Mouse (Mus musculus) heart, postnatal 0 days (tissue): Measurements from ENCODE around the gene Cacna1c. TPM values are rescaled to one million over a fixed set of nuclear protein-coding genes. Genes with fewer than 3 reads are reported as not detected.

Source experiments
- ATAC-seq: fragments of 200-750 bp; cut with Nextera tagmentation; 2 replicates; pipeline ENCODE4 v1.8.0; 2017; ENCODE audit warnings: low read depth, moderate number of reproducible peaks, moderate library complexity; ENCODE audit not compliant: insufficient read depth
- DNase-seq: peaks from one replicate; pipeline ENCODE4 v3.0.0-alpha.2; 2016; ENCODE audit warnings: low spot score
- H3K27ac ChIP-seq: fragments of 300-500 bp; sonication (generic); 2 replicates; pipeline ENCODE4 v1.5.1; 2014; ENCODE audit warnings: low read depth, mild to moderate bottlenecking
- H3K27me3 ChIP-seq: fragments of 300-500 bp; sonication (generic); 2 replicates; pipeline ENCODE4 v1.6.1; 2014; ENCODE audit warnings: low read length, mixed read lengths; ENCODE audit not compliant: control insufficient read depth, insufficient read depth
- H3K36me3 ChIP-seq: fragments of 300-500 bp; sonication (generic); replicated peaks from 2 replicates; pipeline ENCODE4 v1.6.1; 2014; ENCODE audit warnings: low read length, mixed read lengths; ENCODE audit not compliant: control insufficient read depth, insufficient read depth
- H3K4me1 ChIP-seq: fragments of 300-500 bp; sonication (generic); 2 replicates; pipeline ENCODE4 v1.6.1; 2014; ENCODE audit warnings: antibody characterized with exemption; ENCODE audit not compliant: control insufficient read depth, insufficient read depth
- H3K4me2 ChIP-seq: fragments of 300-500 bp; sonication (generic); 2 replicates; pipeline ENCODE4 v1.6.1; 2014; ENCODE audit warnings: low read depth, mild to moderate bottlenecking, low read length, moderate library complexity
- H3K4me3 ChIP-seq: fragments of 300-500 bp; sonication (generic); 2 replicates; pipeline ENCODE4 v1.5.1; 2014; ENCODE audit warnings: low read depth, low read length
- H3K9ac ChIP-seq: fragments of 300-500 bp; sonication (generic); replicated peaks from 2 replicates; pipeline ENCODE4 v1.6.1; 2014; ENCODE audit warnings: low read depth, low read length, mixed read lengths
- H3K9me3 ChIP-seq: fragments of 300-500 bp; sonication (generic); replicated peaks from 2 replicates; pipeline ENCODE4 v1.6.1; 2016; ENCODE audit warnings: low read length; ENCODE audit not compliant: control insufficient read depth
- CTCF ChIP-seq: IDR thresholded peaks from 2 replicates; pipeline ENCODE4 v1.5.1; 2016; ENCODE audit warnings: antibody characterized with exemption, control low read depth, low read depth
- EP300 ChIP-seq: IDR thresholded peaks from 2 replicates; pipeline ENCODE4 v1.6.1; 2016; ENCODE audit warnings: antibody characterized with exemption, low read depth
- WGBS: fragments of 180-500 bp; shearing (Covaris S2); extraction: QIAGEN DNeasy Blood & Tissue Kit; methylation state at CpG from one replicate; pipeline ENCODE4 v1.1.7; 2014; 5-methylcytosine and 5-hydroxymethylcytosine counted together
- polyA plus RNA-seq: library from polyadenylated mRNA; unstranded; fragments of >200 nt; fragmentation: Nextera tagmentation; extraction: Ambion mirVana; gene quantifications from 2 replicates; pipeline ENCODE4 v1.2.1, GENCODE M21; 2015
- total RNA-seq: library from RNA; depleted of rRNA; stranded (reverse); fragments of >200 nt; gene quantifications from 2 replicates; pipeline ENCODE4 v1.2.3, GENCODE M21; 2014; ENCODE audit warnings: low replicate concordance

The Cacna1c gene
- total and polyA plus RNA-seq, 2 experiments from 2014 or later: 51.3 to 159 TPM

DNA sequence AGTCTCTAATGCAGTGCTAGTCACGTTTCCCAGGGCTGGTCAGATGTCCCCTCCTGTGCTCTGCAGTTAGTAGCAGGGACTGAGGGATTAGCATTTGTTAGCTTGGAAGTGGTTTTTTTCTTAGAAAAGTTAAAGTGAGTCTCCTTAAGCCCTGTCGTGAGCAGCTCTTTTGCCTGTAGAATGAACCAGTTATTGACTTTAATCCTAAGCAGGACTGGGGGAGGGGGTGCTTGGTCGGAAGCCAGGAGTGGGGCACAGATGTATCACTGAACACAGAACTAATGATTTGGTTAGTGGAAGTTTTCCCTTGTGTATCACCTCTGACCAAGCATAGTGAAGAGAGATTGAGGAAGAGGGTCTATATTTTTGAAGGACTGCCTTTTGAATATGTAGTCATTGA lies 12.4 kb downstream of the Cacna1c start:
- ATAC-seq (no peak), DNase-seq (no peak)
- WGBS: 36% methylated on average over 3 of the region's 3 CpGs
- Histone ChIP-seq H3K4me3 (no peak overlapping the region), H3K9ac (no peak overlapping the region), H3K4me1 (peaks cover 56% of the 10 kb centered on the region), H3K36me3 (peaks cover 29% of the 10 kb centered on the region), H3K9me3 (no peaks in the 10 kb centered on the region), H3K4me2 (no peak overlapping the region), H3K27ac (peak overlapping the region; percentile 91), H3K27me3 (no peaks in the 10 kb centered on the region)
- TF ChIP-seq CTCF (no peak), EP300 (no peak)

DNA sequence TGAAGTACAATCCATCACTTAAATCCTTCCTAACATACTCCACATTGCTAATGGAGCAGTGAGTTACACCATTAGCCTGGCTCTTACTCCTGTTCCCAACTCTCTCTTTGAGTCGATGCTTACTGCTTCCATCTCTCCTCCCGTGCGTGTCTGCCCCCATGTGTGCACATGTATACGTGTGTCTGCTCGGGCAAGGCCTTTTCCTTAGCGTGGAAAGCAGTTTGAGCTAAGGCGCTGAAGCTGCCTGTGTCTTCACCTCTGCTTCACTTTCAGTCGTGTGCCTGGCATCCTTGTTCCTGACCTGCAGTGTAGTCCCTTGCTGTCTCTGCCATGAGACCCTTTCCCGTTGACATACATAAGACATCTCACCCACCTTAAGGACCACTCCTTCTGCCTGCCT lies 14.0 kb downstream of the Cacna1c start:
- Histone ChIP-seq H3K4me1 (peaks cover 63% of the 10 kb centered on the region), H3K9me3 (no peaks in the 10 kb centered on the region), H3K27ac (peak overlapping the region; percentile 91), H3K9ac (peak overlapping the region; percentile 2; the same call in 1 of the 2 replicates), H3K4me2 (0 out of 2 replicates have a peak overlapping the region, but pooled peaks have one; percentile 8), H3K36me3 (peaks cover 17% of the 10 kb centered on the region; the same call in 1 of the 2 replicates), H3K27me3 (no peaks in the 10 kb centered on the region), H3K4me3 (no peak overlapping the region)
- DNase-seq: no peak
- no peak for ATAC-seq
- 56% methylated on average over 9 of the region's 9 CpGs for WGBS
- TF ChIP-seq EP300 (no peak), CTCF (no peak)

DNA sequence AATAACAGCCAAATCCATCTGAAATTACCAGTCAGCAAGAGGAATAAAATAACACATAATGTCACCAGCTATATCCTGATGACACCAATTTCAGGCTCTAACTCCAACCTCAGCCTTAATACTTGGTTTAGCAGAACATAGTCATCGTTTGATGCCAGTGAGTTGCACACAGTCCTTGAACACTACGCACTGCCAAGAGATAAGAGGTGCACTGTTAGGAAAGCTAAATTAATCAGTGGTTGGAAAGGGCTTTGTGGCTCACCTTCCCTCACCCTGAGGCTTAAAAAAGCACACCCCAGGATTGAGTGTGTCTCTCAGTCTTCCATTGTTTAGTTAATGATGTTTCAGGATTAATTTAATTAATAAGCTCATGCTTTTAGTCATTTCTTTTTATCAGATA lies 16.0 kb downstream of the Cacna1c start:
- peaks cover 14% of the 10 kb centered on the region; the same call in 1 of the 2 replicates for H3K36me3 ChIP-seq
- H3K9me3 ChIP-seq: no peaks in the 10 kb centered on the region
- H3K9ac ChIP-seq: no peak overlapping the region
- peaks cover 59% of the 10 kb centered on the region for H3K4me1 ChIP-seq
- H3K27me3 ChIP-seq: no peaks in the 10 kb centered on the region
- no peak for TF ChIP-seq CTCF
- no peak overlapping the region for H3K4me2 ChIP-seq
- ATAC-seq (peak; percentile 66), DNase-seq (peak; percentile 88)
- H3K27ac ChIP-seq: peak overlapping the region; percentile 91
- H3K4me3 ChIP-seq: no peak overlapping the region
- WGBS: 31% methylated on average over 2 of the region's 2 CpGs

DNA sequence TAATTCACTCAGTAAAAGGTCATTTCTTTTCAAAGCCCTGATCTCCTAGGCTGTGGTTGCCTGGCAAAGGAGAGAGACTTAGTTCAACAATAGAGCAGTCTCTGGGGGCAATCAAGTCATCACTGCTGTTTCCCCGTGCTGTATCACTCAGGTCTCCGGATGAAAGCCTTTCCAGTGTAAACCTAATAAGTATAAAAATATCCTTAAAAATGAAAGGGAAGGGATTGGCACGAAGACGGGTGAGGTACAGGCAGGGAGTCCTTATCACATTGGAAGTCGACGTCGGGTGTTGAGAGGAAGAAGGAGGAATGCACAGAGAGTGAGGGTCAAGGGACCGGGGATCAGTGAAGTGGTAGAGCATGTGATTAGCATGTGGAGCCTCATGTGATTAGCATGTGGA lies 19.1 kb downstream of the Cacna1c start:
- Histone ChIP-seq H3K4me3 (0 out of 2 replicates have a peak overlapping the region, but pooled peaks have one; percentile 4), H3K36me3 (no peaks in the 10 kb centered on the region), H3K27ac (peak overlapping the region; percentile 90), H3K9ac (peak overlapping the region; percentile 79; the same call in 1 of the 2 replicates), H3K4me1 (peaks cover 53% of the 10 kb centered on the region), H3K4me2 (peak overlapping the region; percentile 77), H3K27me3 (no peaks in the 10 kb centered on the region), H3K9me3 (no peaks in the 10 kb centered on the region)
- ATAC-seq (no peak), DNase-seq (no peak)
- no peak for TF ChIP-seq CTCF
- TF ChIP-seq EP300: no peak
- 10% methylated on average over 8 of the region's 8 CpGs for WGBS

GRCm38 (mm10) chr6:119176103-119176502 lies 20.1 kb downstream of the Cacna1c start:
- 48% methylated on average over 7 of the region's 7 CpGs for WGBS
- H3K27ac ChIP-seq: peak overlapping the region; percentile 90
- H3K9me3 ChIP-seq: no peaks in the 10 kb centered on the region
- peak overlapping the region; percentile 77 for H3K4me2 ChIP-seq
- TF ChIP-seq CTCF (no peak), EP300 (no peak)
- H3K4me3 ChIP-seq: peak overlapping the region; percentile 74
- H3K36me3 ChIP-seq: no peaks in the 10 kb centered on the region
- H3K27me3 ChIP-seq: no peaks in the 10 kb centered on the region
- ATAC-seq (no peak), DNase-seq (no peak)
- peaks cover 49% of the 10 kb centered on the region for H3K4me1 ChIP-seq
- peak overlapping the region; percentile 79 for H3K9ac ChIP-seq
